Mouse (Mus musculus) cerebellum, postnatal 14 days (tissue): ENCODE measurements around the gene Tmbim4.

Experiments used
- DNase-seq, 2 experiments: peaks; one replicate each; pipeline ENCODE4 v3.0.0; 2021; ENCODE audit warnings: mixed read lengths in 2 of 2

The Tmbim4 gene

DNA sequence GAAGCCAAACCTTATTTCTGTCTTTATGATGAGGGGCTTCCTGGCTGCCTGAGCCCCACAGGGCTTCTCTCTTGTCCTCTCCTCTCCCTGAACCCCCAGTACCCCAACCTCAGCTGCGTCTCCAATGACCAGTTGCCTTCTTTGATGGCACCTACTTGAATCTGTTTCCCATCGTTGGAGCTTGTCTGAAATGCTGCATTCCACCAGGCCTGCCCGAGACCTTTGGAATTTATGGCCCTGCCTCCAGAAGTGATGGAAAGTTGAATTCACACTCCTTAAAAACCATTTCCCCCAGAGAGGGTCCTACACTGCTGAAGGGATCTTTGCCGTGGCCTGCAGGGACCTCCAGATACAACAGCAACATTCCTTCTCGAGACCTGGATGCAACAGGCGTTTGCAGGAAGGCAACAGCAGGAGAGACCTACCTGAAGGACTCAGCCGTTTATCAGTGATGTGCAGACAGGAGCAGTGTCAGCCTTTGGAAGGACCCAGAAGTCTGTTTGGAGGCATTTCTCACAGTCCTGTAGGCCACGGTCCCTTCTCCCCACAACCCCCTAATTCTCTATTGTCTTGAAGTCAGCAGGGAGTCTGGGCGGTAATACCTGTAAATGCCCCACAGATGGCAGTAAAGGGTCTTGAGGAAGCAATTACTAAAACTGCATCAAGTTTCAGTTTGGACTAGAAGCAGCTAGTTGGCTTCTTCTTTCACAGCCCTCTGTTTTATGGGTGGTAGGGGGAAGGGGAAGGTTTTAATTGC is 45.8 kb downstream of the Tmbim4 start:
- peak; percentile 41 to 63 for DNase-seq

DNA sequence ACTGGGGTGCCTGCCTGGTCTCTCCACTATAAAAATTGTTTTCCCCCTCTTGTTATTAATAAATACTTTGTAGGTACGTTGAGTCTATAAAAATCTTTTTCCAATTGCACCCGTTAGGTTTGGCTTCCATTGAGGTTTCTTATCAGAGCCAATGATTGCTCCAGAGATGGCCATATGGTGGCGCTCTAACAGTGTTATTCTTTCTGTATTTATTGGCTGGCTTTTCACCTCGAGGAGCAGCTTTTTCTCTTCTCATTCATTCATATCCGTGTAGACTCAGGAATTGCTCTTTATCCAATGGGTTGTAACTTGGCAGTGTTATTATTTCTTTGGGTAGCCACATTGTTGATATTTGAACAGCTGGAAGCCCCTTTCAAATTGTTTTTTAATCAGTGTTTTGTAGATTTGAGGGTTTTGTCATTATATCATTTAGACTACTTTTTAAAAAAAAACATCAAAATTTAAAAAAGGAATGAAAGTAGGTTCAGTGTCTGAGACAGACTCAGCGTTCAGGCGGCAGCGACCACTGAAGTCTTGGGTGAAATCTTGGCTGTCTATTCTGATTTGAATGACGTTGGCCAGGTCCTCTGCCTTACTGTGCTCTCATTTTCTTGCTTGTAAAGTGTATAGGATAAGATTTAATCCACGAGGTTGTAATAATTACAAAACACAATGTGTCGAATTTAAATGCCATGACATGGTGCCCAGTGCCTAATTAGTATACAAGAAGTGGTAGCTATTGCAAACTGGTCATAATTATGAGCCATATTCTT is 49.7 kb downstream of the Tmbim4 start:
- peak in 1 of 2 experiments; percentile 37 for DNase-seq

DNA sequence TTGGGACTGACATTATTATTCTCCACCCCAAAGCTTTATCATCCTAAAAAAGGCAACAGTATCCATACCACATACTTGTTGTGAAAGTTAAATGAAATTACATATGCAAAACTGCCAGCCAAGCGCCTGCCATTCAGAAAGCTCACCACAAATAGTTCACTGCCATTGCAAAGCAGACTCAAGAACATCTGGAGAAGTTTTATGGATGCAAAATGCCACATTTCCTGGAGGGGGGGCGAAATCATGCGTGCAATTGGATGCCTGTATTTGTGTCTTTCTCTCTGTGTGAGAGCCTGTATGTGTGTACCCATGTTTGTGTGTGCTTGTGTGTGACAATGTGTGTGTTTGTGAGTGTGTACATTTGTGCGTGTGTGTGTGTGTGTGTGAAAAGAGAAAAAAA is 50.4 kb downstream of the Tmbim4 start:
- DNase-seq = no peak

DNA sequence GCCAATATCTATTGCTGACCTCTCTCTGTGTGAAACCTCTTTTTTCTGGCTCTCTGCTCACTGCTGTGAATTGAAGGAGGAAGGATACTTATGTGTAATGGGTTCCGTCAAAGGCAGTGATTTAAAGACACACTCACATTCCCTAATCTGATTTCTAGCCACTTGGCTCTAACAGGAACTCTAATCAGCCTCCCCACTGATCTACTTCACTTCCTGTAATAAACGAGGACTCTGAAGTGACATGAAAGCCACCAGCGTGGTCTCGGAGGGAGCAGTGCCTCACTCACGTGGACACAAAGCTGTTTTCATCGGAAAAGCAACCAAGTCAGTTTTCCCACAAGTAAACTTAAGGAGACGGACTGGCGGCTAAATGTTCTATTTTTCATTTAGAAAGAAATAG is 51.4 kb downstream of the Tmbim4 start:
- no peak for DNase-seq

DNA sequence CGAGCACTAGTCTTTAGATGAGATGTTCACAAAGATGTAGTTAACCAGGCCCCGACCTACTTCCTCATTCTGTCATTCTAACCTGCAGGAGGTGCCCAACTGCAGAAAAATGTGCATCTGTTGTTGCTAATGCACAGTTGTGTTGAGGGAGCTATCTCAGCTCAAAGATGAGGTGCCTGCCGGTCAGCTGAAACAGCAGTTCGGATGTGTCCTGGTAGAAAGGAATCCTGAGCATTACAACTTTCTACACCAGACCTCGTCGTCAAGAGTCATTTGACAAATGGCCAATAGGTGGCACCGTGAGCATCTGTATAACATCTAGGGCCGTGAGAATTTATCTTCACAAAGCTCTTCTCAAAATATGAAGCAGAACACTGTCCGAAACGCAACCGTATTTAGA is 55.8 kb downstream of the Tmbim4 start:
- DNase-seq = peak; percentile 64 to 75

DNA sequence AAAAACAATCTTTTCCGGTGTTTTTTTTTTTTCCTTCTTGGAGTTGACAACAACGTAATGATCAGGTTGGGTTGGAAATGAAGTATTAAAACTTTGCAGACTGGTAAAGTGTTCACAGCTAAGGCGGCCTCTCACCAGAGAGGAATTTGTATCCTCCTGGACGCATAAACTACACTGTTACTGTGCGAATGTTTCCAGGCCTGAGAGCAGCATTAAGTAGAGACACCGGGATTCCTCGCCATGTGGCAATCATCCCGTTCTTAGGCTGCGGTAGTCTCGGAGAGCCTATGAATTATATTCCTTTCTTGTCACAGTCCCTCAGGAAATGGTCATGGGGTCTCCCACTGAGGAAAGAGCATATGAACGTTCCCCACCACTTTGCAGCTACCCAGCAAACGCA is 66.4 kb downstream of the Tmbim4 start:
- DNase-seq = no peak

DNA sequence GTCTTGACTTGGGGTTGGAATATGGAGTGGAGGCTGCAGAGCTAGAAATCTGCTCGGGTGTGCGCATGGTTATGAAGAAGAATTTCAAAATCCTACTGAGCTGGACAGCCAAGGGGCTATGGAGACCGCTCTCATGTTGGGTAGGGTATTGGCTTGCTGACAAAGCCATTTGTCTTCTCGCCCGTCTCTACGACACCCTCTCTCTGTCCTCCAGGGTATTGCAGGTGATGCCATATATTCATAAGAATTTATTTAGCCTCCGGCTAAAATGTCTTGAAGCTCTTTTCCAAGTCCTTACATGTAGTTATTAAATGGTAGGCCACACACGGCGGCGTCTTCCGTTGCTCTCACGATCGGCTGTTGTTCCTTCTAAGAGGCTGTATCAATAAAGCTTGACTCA is 68.6 kb downstream of the Tmbim4 start:
- DNase-seq = peak in 1 of 2 experiments; percentile 27

DNA sequence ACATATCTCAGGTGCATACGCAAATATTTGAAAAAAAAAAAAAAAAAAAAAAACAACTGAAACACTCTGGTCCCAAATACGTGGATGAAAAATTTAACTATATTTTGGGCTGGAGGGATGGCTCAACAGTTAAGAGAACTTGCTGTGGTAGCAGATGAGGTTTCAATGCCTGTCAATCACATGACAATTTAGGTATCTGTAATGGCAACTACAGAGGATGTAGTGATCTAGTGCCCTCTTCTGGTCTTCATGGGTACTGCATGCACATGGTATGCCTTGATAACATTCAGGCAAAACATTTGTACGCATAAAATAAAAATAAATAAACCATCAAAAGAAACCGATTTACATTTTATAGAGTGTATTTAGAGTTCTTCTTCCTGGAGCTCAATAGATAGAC is 69.4 kb downstream of the Tmbim4 start:
- peak; percentile 56 to 68 for DNase-seq

DNA sequence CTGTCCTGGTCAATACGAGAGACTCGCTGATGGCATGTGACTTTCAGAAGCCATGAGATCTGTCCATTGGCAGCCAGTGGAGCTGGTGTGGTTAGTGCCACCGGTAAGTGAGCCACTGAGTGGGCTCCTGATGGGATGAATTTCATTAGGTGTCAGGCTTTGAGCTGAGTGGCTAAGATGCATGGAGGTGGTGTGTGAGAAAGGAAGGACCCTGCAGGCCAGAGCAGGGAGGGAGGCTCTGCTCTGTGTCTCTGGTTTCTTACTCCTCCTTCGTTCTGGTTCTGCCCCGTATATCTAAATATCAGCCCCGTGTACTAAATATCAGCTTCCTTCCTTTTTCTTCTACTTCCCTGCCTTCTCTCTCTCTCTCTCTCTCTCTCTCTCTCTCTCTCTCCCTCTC is 69.9 kb downstream of the Tmbim4 start:
- no peak for DNase-seq

DNA sequence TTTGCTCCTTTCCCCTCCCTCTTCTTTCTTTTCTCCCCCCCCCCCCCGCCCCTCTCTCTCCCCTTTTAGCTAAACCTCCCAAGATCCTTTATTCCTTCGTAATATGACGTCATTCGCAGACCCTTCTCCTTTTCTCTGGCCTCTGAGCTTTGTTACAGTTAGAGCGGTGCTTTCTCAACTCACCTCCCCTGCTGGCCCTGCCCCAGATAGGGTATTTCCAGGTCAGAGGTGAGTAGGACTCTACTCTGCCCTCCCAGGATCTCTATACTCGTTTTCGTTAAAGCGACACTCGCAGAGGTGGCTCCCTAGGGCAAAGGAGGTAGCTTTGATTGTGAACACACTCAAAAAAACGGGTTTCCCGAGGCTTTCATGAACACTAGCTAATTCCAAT is 70.5 kb downstream of the Tmbim4 start:
- DNase-seq = peak; percentile 5 to 6

DNA sequence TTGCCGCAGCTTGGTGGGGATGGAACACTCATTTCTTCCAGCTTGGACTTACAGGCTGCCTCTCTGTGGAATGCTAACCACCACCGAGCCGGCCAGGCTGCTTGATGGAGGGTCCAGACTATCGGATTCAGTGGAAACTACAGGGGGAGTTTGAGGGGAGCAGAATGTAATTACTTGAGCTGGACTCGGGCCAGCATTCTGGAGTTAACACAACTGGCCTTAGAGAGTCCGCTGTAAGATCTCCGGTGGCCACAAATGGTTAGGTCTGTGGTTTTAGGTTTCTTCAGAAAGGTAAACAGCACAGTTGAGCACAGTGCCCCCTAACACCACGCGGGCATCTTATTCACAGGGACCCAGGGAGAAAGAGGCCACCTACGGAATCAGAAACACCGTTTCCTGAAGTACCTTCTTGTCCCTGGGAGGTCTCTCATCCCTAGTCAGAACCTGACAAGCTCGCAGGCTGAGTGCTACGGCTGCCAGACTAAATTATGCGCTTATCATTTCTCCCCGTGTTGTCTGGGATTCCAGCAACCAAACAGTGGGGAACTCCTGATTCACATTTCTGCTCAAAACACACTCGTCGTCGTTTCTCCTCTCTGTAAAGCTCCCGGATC is 71.0 kb downstream of the Tmbim4 start:
- DNase-seq = peak; percentile 11 to 21

DNA sequence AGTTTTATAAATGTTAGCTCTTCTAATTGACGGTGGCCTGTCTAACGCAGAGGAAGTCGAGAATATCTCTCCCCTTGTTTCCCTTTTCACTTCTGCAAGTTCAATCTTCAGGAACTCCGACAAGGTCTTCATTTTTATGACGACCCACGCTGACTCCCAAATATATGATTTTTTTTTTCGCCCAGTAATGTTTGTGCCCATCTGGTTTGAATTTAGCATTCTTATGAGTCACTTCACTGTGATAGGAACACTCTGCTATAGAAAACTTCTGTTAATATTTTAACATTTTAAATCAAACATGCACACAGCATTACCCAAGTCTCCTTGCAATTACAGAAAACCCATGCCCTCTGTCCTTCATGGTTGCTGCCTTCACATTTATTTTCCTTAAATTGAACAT is 71.9 kb downstream of the Tmbim4 start:
- no peak for DNase-seq
